Mouse (Mus musculus) cortical plate, adult 2 months (tissue): ENCODE data around the gene Atp2b4.

Experiments used
- CTCF ChIP-seq: fragments of 200-500 bp; IDR thresholded peaks from 2 replicates; pipeline ENCODE4 v1.5.1; 2011; ENCODE audit warnings: mild to moderate bottlenecking, control low read depth, low read length; ENCODE audit not compliant: insufficient read depth; ENCODE audit errors: extremely low read depth
- POLR2A ChIP-seq: fragments of 200-500 bp; IDR thresholded peaks from 2 replicates; pipeline ENCODE4 v1.6.1; 2011; ENCODE audit warnings: mild to moderate bottlenecking, low read length, control low read depth; ENCODE audit not compliant: insufficient read depth; ENCODE audit errors: extremely low read depth

GRCm38 (mm10) chr1:133718296-133718695, 82.5 kb downstream of the Atp2b4 start:
- no peak for TF ChIP-seq CTCF
- no peak for TF ChIP-seq POLR2A
